Mouse (Mus musculus): ENCODE measurements around the gene Ap3b1. TPM values are rescaled to one million over a fixed set of nuclear protein-coding genes. Genes with fewer than 3 reads are reported as not detected.

Ap3b1 gene
- polyA plus RNA-seq, 1 experiment from 2014 or later, result 27.7 TPM

DNA sequence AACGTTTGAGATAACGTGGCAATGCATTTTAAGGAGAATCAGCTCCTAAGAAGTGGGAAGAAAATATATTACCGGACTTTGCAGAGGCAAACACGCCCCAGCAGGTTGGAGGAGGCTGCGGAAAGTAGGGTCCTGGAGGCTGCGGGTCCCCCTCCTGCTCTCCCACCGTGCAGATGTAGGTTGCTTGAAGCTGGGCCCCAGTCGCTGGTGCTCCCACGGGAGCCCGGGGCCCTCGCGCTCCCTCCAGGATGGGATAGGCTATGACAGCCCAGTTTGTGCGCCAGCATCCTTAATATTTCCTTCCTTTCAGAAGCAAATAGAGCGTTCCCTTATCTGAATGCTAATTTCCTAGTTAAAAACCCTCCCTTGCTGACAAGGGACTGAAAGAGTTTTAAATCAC, 236.5 kb downstream of the Ap3b1 start:
- H3K4me3 ChIP-seq, result 0 out of 2 replicates have a peak overlapping the region, but pooled peaks have one; percentile 22
- 3% methylated on average over 14 of the region's 14 CpGs for WGBS
- peaks cover 77% of the 10 kb centered on the region for H3K27me3 ChIP-seq (replicated peaks)
- H3K4me1 ChIP-seq, result peaks cover 18% of the 10 kb centered on the region
- no peaks in the 10 kb centered on the region for H3K9me3 ChIP-seq
- no peaks in the 10 kb centered on the region for H3K36me3 ChIP-seq (replicated peaks)
- ATAC-seq (replicated peaks), result peak; percentile 73
- H3K9ac ChIP-seq, result no peak overlapping the region
- H3K4me2 ChIP-seq, result peak overlapping the region; percentile 49
- no peak overlapping the region for H3K27ac ChIP-seq

DNA sequence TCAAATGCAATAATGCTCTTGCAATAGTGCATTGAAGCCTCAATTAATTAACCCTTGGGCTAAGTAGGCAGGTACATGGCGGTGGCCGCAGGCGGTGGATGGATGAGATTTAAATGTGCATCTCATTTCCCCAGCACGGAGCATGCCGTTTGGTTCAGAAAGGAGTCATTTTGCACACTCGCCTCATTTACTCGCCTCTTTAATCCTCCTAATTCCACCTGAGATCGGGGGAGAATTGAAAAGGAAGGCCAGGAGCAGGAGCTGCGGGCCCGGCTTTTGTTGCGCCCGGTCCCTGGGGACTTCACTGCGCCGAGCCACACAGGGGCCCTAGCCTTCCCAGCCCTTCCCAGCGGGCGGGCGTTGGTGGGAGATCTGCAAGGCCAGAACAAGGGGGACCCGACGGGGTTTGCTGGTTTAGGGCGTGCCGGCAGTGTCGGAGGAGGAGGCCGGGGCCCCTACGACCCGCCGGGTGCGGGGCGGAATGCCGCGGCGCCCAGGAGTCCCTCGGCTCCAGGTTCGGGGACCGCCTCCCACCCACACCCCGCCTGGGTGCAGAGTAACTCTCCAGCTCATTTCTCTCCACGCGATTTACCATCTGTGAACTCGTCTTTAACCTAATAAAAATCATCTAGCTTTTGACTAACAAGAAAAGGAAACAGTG, 237.1 kb downstream of the Ap3b1 start:
- H3K4me1 ChIP-seq, result peaks cover 18% of the 10 kb centered on the region
- H3K4me3 ChIP-seq, result peak overlapping the region; percentile 22
- peaks cover 75% of the 10 kb centered on the region for H3K27me3 ChIP-seq (replicated peaks)
- H3K36me3 ChIP-seq (replicated peaks), result no peaks in the 10 kb centered on the region
- peak overlapping the region; percentile 49 for H3K4me2 ChIP-seq
- H3K9ac ChIP-seq, result no peak overlapping the region
- no peak overlapping the region for H3K27ac ChIP-seq
- H3K9me3 ChIP-seq, result no peaks in the 10 kb centered on the region
- WGBS, result under 1% methylated on average over 38 of the region's 38 CpGs
- peak; percentile 74 for ATAC-seq (replicated peaks)

DNA sequence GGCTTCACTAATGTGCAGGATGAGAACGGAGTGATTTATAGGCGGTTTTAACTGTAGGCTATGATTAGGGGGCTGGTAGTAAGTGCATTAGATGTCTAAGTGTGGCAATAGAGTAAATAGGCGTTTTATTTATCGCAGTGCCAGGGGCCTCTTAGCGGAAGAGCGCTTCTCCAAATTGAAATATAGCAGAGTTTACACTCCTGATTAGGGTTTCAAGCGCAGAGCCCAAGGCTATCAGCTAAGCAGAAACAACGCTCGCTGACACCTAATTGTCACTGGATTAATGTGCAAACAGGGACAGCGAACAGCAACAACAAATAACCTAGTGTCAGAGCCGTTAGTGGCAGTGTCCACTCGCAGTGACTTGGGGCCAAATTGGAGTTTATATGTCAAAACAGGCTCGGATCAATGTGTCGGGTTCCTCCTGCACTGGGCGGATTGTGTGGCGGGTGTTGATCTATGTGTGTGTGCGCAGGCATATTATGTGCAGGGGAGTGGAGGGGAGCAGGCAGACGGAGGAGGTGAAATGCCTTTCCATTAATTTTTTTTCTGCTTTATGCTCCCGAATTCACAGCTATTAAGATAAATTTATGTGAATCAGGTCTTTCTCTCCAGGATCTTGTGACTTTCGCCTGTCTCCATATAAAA, 237.8 kb downstream of the Ap3b1 start:
- peak; percentile 30; the same call in 1 of the 2 replicates for ATAC-seq (replicated peaks)
- 9% methylated on average over 20 of the region's 20 CpGs for WGBS
- peak overlapping the region; percentile 49 for H3K4me2 ChIP-seq
- H3K9me3 ChIP-seq, result no peaks in the 10 kb centered on the region
- peak overlapping the region; percentile 22 for H3K4me3 ChIP-seq
- no peak overlapping the region for H3K9ac ChIP-seq
- no peaks in the 10 kb centered on the region for H3K36me3 ChIP-seq (replicated peaks)
- H3K27ac ChIP-seq, result no peak overlapping the region
- H3K4me1 ChIP-seq, result peaks cover 18% of the 10 kb centered on the region
- H3K27me3 ChIP-seq (replicated peaks), result peaks cover 80% of the 10 kb centered on the region

DNA sequence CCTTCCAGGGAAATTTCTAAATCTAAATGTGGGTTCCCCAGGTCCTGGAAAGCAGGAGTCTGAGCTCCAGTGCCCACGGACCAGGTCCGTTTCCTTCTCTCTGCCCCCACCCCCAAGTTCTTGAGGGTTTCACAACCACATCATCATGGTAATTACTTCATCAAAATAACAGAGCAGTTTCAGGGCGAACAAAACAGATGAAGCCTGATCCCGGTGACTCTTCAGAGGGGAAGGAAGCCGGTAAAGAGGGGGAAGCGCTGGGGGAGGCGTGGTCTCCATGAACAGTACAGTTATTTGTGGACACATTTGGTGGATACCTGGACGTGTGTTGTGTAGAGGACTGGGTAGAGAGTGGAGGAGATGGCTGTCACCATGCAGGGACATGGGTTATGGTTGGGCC, 241.0 kb downstream of the Ap3b1 start:
- no peaks in the 10 kb centered on the region for H3K36me3 ChIP-seq (replicated peaks)
- 53% methylated on average over 8 of the region's 8 CpGs for whole genome bisulfite sequencing
- peaks cover 18% of the 10 kb centered on the region for H3K4me1 ChIP-seq
- H3K4me2 ChIP-seq, result no peak overlapping the region
- no peak for ATAC-seq (replicated peaks)
- no peak overlapping the region for H3K9ac ChIP-seq
- no peak overlapping the region for H3K27ac ChIP-seq
- no peaks in the 10 kb centered on the region for H3K9me3 ChIP-seq
- no peak overlapping the region for H3K4me3 ChIP-seq
- peaks cover 80% of the 10 kb centered on the region for H3K27me3 ChIP-seq (replicated peaks)

- ATAC-seq (replicated peaks), result no peak
- Histone ChIP-seq H3K27me3 (replicated peaks) (peaks cover 78% of the 10 kb centered on the region), H3K9ac (no peak overlapping the region), H3K27ac (no peak overlapping the region), H3K4me1 (peaks cover 10% of the 10 kb centered on the region; the same call in 1 of the 2 replicates), H3K36me3 (replicated peaks) (no peaks in the 10 kb centered on the region), H3K4me3 (no peak overlapping the region), H3K9me3 (no peaks in the 10 kb centered on the region), H3K4me2 (no peak overlapping the region)
- WGBS, result 80% methylated on average over 9 of the region's 9 CpGs
These were observed 248.5 kb downstream of the Ap3b1 start for GRCm38 (mm10) chr13:94607035-94607860.

DNA sequence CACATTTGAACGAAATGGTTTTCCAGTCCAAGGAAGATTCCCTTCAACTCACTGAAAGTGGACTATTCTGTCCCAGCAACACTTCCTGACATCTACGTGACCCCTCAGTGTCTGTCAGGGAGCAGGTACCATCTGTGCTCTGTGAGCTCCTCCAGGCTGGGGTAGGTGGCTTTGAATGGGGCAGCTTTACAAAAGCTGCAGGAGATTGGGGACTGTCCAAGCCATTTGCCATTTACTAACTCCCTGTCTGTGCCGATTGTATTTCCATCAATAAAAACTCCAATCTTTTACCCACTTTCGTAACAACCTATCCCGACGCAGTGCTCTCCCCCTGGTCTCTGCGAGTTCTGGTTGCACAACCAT, 249.1 kb downstream of the Ap3b1 start:
- Histone ChIP-seq H3K9me3 (no peaks in the 10 kb centered on the region), H3K4me1 (peaks cover 10% of the 10 kb centered on the region; the same call in 1 of the 2 replicates), H3K27ac (no peak overlapping the region), H3K4me3 (no peak overlapping the region), H3K9ac (no peak overlapping the region), H3K27me3 (replicated peaks) (peaks cover 74% of the 10 kb centered on the region), H3K4me2 (no peak overlapping the region), H3K36me3 (replicated peaks) (no peaks in the 10 kb centered on the region)
- WGBS, result 48% methylated on average over 7 of the region's 7 CpGs
- no peak for ATAC-seq (replicated peaks)

DNA sequence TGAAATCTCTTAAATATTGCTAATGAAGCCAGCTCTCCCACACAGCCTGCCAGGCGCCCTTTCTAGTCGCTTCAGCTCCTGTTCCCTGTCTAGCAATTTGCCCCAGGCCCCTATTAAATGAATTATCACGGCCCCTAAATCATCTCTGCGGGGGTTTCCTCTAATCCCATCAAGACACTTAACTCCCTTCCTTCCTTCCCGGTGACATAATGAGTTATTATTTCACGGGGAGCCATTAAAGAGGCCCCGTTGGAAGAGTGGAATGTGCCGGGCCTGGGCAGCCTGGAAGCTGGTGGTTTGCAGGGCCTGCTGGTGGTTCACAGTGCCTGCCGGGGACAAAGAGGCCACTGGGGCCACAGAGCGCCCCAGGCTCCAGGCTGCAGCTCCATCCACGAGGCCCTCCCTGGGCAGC, 249.7 kb downstream of the Ap3b1 start:
- Histone ChIP-seq H3K9ac (no peak overlapping the region), H3K36me3 (replicated peaks) (no peaks in the 10 kb centered on the region), H3K4me3 (no peak overlapping the region), H3K4me2 (no peak overlapping the region), H3K4me1 (peaks cover 10% of the 10 kb centered on the region; the same call in 1 of the 2 replicates), H3K27ac (no peak overlapping the region), H3K9me3 (no peaks in the 10 kb centered on the region), H3K27me3 (replicated peaks) (peaks cover 72% of the 10 kb centered on the region)
- ATAC-seq (replicated peaks), result peak; percentile 75
- WGBS, result 10% methylated on average over 11 of the region's 11 CpGs

- WGBS, result 53% methylated on average over 10 of the region's 10 CpGs
- Histone ChIP-seq H3K36me3 (replicated peaks) (no peaks in the 10 kb centered on the region), H3K27ac (no peak overlapping the region), H3K9me3 (no peaks in the 10 kb centered on the region), H3K4me2 (no peak overlapping the region), H3K4me1 (peaks cover 10% of the 10 kb centered on the region; the same call in 1 of the 2 replicates), H3K9ac (no peak overlapping the region), H3K27me3 (replicated peaks) (peaks cover 73% of the 10 kb centered on the region), H3K4me3 (no peak overlapping the region)
- no peak for ATAC-seq (replicated peaks)
These were observed 250.2 kb downstream of the Ap3b1 start for GRCm38 (mm10) chr13:94608947-94609346.

Small RNA genes lying within 50 kb of the gene (microRNA-seq; reads per million reads assigned to microRNA genes)
- not detected for gene Gm25109

Other genes starting within 250 kb of the Ap3b1 start
- 175 and 192 TPM in 2 replicates for gene Scamp1, start 73.1 kb upstream of the Ap3b1 start, polyA plus RNA-seq (2015; fragmentation: Nextera tagmentation; extraction: Ambion mirVana)

Measured in midbrain, embryonic 15.5 days (tissue).